Mouse (Mus musculus) mouse embryonic stem cell (cell line): ENCODE data around the gene Gm20604.

Experiments
- in situ Hi-C, 2 experiments: fragments of 300-500 bp; cut with MboI; formaldehyde crosslinking; loops; 1 replicate in 1 of 2; 3 replicates in 1 of 2; pipeline ENCODE4 v1.14.3; 2019 to 2020; ENCODE audit warnings: low sequenced_read_pairs in 2 of 2, low pct_unique_long_range_greater_than_20kb in 1 of 2, mixed read lengths in 1 of 2; ENCODE audit not compliant: unreplicated experiment in 1 of 2

Gm20604 gene

GRCm38 (mm10) chr12:102719552-102720315 lies 38.7 kb downstream of the Gm20604 start:
- in situ Hi-C loops, result loop anchor here (5.0 to 10.0 kb wide), 2 partner anchors 192 to 195 kb away; no protein-coding TSS in a partner anchor

- in situ Hi-C loops, result no loop called here
These were observed 43.6 kb downstream of the Gm20604 start for GRCm38 (mm10) chr12:102714654-102715395.

GRCm38 (mm10) chr12:102714116-102714515 lies 44.4 kb downstream of the Gm20604 start:
- in situ Hi-C loops, result no loop called here

- in situ Hi-C loops, result no loop called here
These were observed 45.2 kb downstream of the Gm20604 start for GRCm38 (mm10) chr12:102713153-102713865.

GRCm38 (mm10) chr12:102710851-102711375 lies 47.6 kb downstream of the Gm20604 start:
- in situ Hi-C loops, result no loop called here

GRCm38 (mm10) chr12:102709896-102710295 lies 48.6 kb downstream of the Gm20604 start:
- in situ Hi-C loops, result no loop called here

GRCm38 (mm10) chr12:102708220-102708619 lies 50.3 kb downstream of the Gm20604 start:
- in situ Hi-C loops, result no loop called here

GRCm38 (mm10) chr12:102706833-102707463 lies 51.5 kb downstream of the Gm20604 start:
- in situ Hi-C loops, result no loop called here

GRCm38 (mm10) chr12:102705906-102706640 lies 52.4 kb downstream of the Gm20604 start:
- in situ Hi-C loops, result no loop called here

GRCm38 (mm10) chr12:102705216-102705871 lies 53.1 kb downstream of the Gm20604 start:
- in situ Hi-C loops, result no loop called here

- in situ Hi-C loops, result no loop called here
These were observed 53.8 kb downstream of the Gm20604 start, which contains the start of gene Itpk1 for GRCm38 (mm10) chr12:102704457-102705198. Itpk1 (minus strand) TSS chr12:102704930.

- in situ Hi-C loops, result no loop called here
These were observed 54.5 kb downstream of the Gm20604 start for GRCm38 (mm10) chr12:102703921-102704408.

- in situ Hi-C loops, result no loop called here
These were observed 55.0 kb downstream of the Gm20604 start for GRCm38 (mm10) chr12:102703441-102703840.

- in situ Hi-C loops, result no loop called here
These were observed 55.4 kb downstream of the Gm20604 start for GRCm38 (mm10) chr12:102703111-102703412.

GRCm38 (mm10) chr12:102702356-102703110 lies 55.9 kb downstream of the Gm20604 start:
- in situ Hi-C loops, result no loop called here

GRCm38 (mm10) chr12:102701691-102702207 lies 56.7 kb downstream of the Gm20604 start:
- in situ Hi-C loops, result no loop called here
